Mouse (Mus musculus) kidney, embryonic 16.5 days (tissue): ENCODE measurements around the gene D1Pas1. TPM values are rescaled to one million over a fixed set of nuclear protein-coding genes. Genes with fewer than 3 reads are reported as not detected.

Experiments
- ATAC-seq: fragments of 200-750 bp; cut with Nextera tagmentation; 2 replicates; pipeline ENCODE4 v1.8.0; 2017; ENCODE audit warnings: moderate TSS enrichment; ENCODE audit not compliant: low FRiP score, low TSS enrichment
- H3K27ac ChIP-seq: fragments of 300-500 bp; sonication (generic); 2 replicates; pipeline ENCODE4 v1.5.1; 2014; ENCODE audit warnings: low read length
- H3K27me3 ChIP-seq: fragments of 300-500 bp; sonication (generic); 2 replicates; pipeline ENCODE4 v1.6.1; 2014; ENCODE audit warnings: low read length, control low read depth, mixed read lengths; ENCODE audit not compliant: insufficient read depth
- H3K36me3 ChIP-seq: fragments of 300-500 bp; sonication (generic); 2 replicates; pipeline ENCODE4 v1.6.1; 2014; ENCODE audit warnings: low read length, control low read depth, mixed read lengths; ENCODE audit not compliant: insufficient read depth
- H3K4me1 ChIP-seq: fragments of 300-500 bp; sonication (generic); 2 replicates; pipeline ENCODE4 v1.6.1; 2014; ENCODE audit warnings: low read length, control low read depth, mixed read lengths; ENCODE audit not compliant: insufficient read depth
- H3K4me2 ChIP-seq: fragments of 300-500 bp; sonication (generic); replicated peaks from 2 replicates; pipeline ENCODE4 v1.6.1; 2014; ENCODE audit warnings: low read depth, low read length
- H3K4me3 ChIP-seq: fragments of 300-500 bp; sonication (generic); 2 replicates; pipeline ENCODE4 v1.5.1; 2014; ENCODE audit warnings: mild to moderate bottlenecking, low read length
- H3K9ac ChIP-seq: fragments of 300-500 bp; sonication (generic); replicated peaks from 2 replicates; pipeline ENCODE4 v1.6.1; 2014; ENCODE audit warnings: low read length
- H3K9me3 ChIP-seq: fragments of 300-500 bp; sonication (generic); 2 replicates; pipeline ENCODE4 v1.6.1; 2016; ENCODE audit warnings: low read length, control low read depth
- WGBS: fragments of 180-500 bp; shearing (Covaris S2); extraction: QIAGEN DNeasy Blood & Tissue Kit; methylation state at CpG from one replicate; pipeline ENCODE4 v1.1.7; 2014; 5-methylcytosine and 5-hydroxymethylcytosine counted together
- polyA plus RNA-seq: library from polyadenylated mRNA; unstranded; fragments of >200 nt; fragmentation: Nextera tagmentation; extraction: Ambion mirVana; gene quantifications from 2 replicates; pipeline ENCODE4 v1.2.1, GENCODE M21; 2015

The D1Pas1 gene
- polyA plus RNA-seq, 1 experiment from 2014 or later: not detected

DNA sequence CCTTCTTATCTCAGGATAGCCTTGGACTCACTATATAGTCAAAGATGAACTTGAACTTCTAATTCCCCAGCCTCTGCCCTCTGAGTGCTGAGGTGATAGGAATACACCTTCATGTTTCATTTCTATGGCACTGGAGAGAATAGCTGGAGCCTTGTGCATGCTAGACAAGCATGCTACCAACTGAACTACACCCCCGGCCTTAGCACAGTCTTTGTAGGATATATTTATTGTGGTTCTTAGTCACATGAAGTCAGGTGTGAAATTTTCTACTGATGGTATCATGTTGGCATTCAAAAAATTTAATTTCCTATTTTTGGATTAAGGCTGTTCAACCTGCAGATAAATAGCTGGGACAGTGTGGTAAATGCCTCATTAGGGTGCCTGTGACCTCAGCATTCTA lies 33.0 kb upstream of the D1Pas1 start:
- Histone ChIP-seq H3K9me3 (no peaks in the 10 kb centered on the region), H3K27me3 (no peaks in the 10 kb centered on the region), H3K36me3 (no peaks in the 10 kb centered on the region), H3K4me2 (no peak overlapping the region), H3K27ac (no peak overlapping the region), H3K4me3 (no peak overlapping the region), H3K4me1 (no peaks in the 10 kb centered on the region), H3K9ac (no peak overlapping the region)
- WGBS: 95% methylated on average over 1 of the region's 1 CpGs
- no peak for ATAC-seq

GRCm38 (mm10) chr1:186952381-186952780 lies 14.8 kb upstream of the D1Pas1 start:
- H3K4me1 ChIP-seq: no peaks in the 10 kb centered on the region
- H3K9me3 ChIP-seq: no peaks in the 10 kb centered on the region
- no peaks in the 10 kb centered on the region for H3K27me3 ChIP-seq
- no peak for ATAC-seq
- H3K4me2 ChIP-seq: no peak overlapping the region
- H3K36me3 ChIP-seq: no peaks in the 10 kb centered on the region
- H3K27ac ChIP-seq: no peak overlapping the region
- 58% methylated on average over 4 of the region's 4 CpGs for WGBS
- H3K4me3 ChIP-seq: no peak overlapping the region
- H3K9ac ChIP-seq: no peak overlapping the region

DNA sequence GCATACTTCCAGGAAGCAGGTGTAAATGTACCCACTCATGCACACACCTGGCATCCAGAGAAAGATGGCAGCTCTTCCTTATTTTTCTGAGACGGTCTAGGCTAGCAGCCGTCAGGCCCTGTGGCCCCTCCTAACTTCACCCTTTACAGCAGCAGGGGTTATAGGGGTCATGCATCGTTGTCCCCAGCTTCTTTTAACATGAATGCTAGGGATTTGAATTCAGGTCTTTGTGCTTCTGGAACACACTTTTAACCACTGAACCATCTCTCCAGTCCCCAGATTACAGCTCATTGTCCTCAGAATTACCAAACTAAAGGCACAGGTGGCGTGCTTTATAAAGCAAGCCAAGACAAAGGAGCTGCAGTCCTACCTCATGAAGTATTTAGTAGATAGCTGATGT lies 12.6 kb upstream of the D1Pas1 start:
- Histone ChIP-seq H3K4me1 (no peaks in the 10 kb centered on the region), H3K36me3 (no peaks in the 10 kb centered on the region), H3K27me3 (no peaks in the 10 kb centered on the region), H3K9ac (no peak overlapping the region), H3K4me2 (no peak overlapping the region), H3K27ac (no peak overlapping the region), H3K9me3 (no peaks in the 10 kb centered on the region), H3K4me3 (no peak overlapping the region)
- no peak for ATAC-seq
- WGBS: 80% methylated on average over 4 of the region's 4 CpGs

DNA sequence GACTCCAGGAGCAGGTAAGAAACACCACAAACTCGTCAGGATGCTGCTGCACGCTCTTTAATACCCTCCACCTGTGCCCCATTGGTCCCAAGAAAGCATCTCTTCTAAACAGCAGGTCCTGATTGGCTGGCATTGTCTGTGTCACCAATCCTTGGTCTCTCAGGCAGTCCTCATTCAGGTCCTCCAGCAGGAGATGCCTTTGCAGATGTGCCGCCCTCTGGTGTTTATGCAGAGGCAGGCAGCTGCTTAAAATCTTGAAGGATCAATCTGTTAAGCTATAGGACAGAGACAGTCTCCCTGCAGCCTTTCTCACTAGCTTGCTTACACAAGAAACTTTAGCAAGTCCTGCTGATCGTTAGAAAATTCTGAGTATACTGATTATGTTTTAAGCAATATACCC lies 7.8 kb upstream of the D1Pas1 start:
- H3K4me3 ChIP-seq: no peak overlapping the region
- 51% methylated on average over 4 of the region's 4 CpGs for WGBS
- H3K4me2 ChIP-seq: no peak overlapping the region
- no peaks in the 10 kb centered on the region for H3K4me1 ChIP-seq
- H3K36me3 ChIP-seq: no peaks in the 10 kb centered on the region
- H3K27ac ChIP-seq: no peak overlapping the region
- ATAC-seq: no peak
- H3K9ac ChIP-seq: no peak overlapping the region
- H3K27me3 ChIP-seq: no peaks in the 10 kb centered on the region
- no peaks in the 10 kb centered on the region for H3K9me3 ChIP-seq

GRCm38 (mm10) chr1:186964143-186964875 lies 2.9 kb upstream of the D1Pas1 start:
- Histone ChIP-seq H3K9ac (no peak overlapping the region), H3K4me2 (no peak overlapping the region), H3K4me1 (no peaks in the 10 kb centered on the region), H3K9me3 (peaks cover 31% of the 10 kb centered on the region), H3K4me3 (no peak overlapping the region), H3K27ac (no peak overlapping the region), H3K36me3 (0 out of 2 replicates have a peak, but pooled peaks cover 6% of the 10 kb centered on the region), H3K27me3 (no peaks in the 10 kb centered on the region)
- 35% methylated on average over 4 of the region's 4 CpGs for WGBS
- no peak for ATAC-seq

DNA sequence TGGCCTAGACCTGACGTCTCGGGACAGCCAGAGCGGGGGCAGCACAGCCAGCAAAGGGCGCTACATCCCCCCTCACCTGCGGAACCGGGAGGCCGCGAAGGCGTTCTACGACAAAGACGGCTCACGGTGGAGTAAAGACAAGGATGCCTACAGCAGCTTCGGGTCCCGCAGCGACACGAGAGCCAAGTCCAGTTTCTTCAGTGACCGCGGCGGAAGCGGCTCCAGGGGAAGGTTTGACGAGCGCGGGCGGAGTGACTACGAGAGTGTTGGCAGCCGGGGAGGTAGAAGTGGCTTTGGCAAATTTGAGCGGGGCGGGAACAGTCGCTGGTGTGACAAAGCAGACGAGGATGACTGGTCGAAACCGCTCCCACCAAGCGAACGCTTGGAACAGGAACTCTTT lies 710 bp downstream of the D1Pas1 start:
- Histone ChIP-seq H3K4me2 (no peak overlapping the region), H3K36me3 (0 out of 2 replicates have a peak, but pooled peaks cover 6% of the 10 kb centered on the region), H3K4me3 (no peak overlapping the region), H3K9ac (no peak overlapping the region), H3K4me1 (no peaks in the 10 kb centered on the region), H3K27ac (no peak overlapping the region), H3K9me3 (peaks cover 31% of the 10 kb centered on the region), H3K27me3 (no peaks in the 10 kb centered on the region)
- 92% methylated on average over 34 of the region's 34 CpGs for WGBS
- ATAC-seq: no peak

DNA sequence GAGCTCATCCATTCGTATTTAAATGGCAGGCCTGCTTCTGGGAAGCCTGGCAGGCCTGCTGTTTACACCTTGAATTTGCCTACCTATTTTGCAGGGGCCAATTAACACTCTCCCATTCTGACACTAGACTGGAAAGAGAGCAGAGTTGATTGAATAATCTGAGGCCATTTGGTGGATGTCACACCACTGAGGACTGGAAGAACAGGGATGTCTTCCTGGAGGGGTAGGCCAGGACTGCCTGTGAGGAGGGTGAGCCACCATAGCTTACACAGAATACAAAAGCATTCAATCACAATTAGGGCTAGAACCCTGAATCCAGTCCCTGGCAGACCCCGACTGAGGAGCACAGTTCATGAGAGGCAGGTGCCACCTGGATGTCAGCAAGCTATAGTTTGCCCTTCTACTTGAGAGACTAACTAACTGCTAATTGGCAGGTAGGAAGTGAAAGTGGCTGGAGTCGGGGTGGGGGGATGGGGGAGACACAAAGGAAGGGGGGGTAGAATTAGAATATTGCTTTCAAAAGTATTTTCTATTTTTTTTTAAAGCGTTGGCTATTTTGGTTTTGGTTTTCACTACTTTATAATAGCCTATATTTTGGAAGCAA lies 9.8 kb downstream of the D1Pas1 start:
- no peak overlapping the region for H3K27ac ChIP-seq
- H3K9me3 ChIP-seq: no peaks in the 10 kb centered on the region
- WGBS: 58% methylated on average over 4 of the region's 4 CpGs

GRCm38 (mm10) chr1:186977801-186978200 lies 10.6 kb downstream of the D1Pas1 start:
- H3K4me2 ChIP-seq: no peak overlapping the region
- no peaks in the 10 kb centered on the region for H3K36me3 ChIP-seq
- H3K27ac ChIP-seq: no peak overlapping the region
- ATAC-seq: no peak
- H3K4me3 ChIP-seq: no peak overlapping the region
- H3K27me3 ChIP-seq: no peaks in the 10 kb centered on the region
- no peak overlapping the region for H3K9ac ChIP-seq
- 94% methylated on average over 2 of the region's 2 CpGs for WGBS
- H3K4me1 ChIP-seq: no peaks in the 10 kb centered on the region
- no peaks in the 10 kb centered on the region for H3K9me3 ChIP-seq

More for the DNA sequence above, 9.8 kb downstream of the D1Pas1 start:
- Histone ChIP-seq H3K9ac (no peak overlapping the region), H3K4me3 (no peak overlapping the region), H3K36me3 (no peaks in the 10 kb centered on the region), H3K4me1 (no peaks in the 10 kb centered on the region), H3K27me3 (no peaks in the 10 kb centered on the region), H3K4me2 (no peak overlapping the region)
- no peak for ATAC-seq

DNA sequence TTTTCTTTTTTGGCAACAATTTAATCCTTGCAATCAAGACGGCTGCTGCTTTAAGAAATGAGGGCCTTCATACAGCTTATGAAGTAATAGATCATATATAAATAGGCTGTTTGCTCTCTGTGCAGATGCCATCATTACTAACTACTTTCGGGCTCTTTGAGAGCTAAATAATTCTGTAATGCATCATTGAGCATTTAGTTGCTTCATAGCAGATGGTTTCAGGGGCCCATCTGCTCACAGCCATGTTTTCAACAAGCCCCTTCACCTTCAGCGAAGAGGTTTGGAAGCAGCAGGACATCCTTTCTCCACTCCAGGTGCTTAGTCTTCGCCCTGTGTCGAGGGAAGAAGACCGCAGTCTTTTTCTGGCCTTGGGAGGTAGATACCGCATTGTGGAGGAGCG lies 12.2 kb downstream of the D1Pas1 start:
- ATAC-seq: no peak
- Histone ChIP-seq H3K4me2 (no peak overlapping the region), H3K9me3 (no peaks in the 10 kb centered on the region), H3K27ac (no peak overlapping the region), H3K4me1 (no peaks in the 10 kb centered on the region), H3K27me3 (no peaks in the 10 kb centered on the region), H3K9ac (no peak overlapping the region), H3K36me3 (no peaks in the 10 kb centered on the region), H3K4me3 (no peak overlapping the region)
- WGBS: 75% methylated on average over 8 of the region's 8 CpGs

DNA sequence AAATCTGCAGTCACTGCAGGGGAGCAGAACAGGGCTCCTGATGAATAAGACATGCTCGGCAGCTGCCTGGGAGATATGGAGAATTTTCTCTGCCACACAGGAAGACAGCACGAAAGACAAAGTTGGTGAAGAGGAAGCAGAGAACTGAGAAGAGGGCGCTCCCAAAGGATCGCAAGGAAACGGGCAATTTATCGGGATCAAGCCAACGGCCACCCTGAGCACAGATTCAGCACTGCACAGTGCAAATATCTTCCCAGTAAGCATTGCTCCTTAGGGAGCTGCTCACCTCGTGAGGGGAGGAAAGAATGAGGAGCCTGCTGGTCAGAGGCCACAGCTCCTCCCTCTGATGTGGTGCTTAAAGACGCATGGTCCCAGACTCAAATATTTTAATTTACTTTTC lies 13.3 kb downstream of the D1Pas1 start:
- WGBS: 53% methylated on average over 9 of the region's 9 CpGs
- ATAC-seq: no peak
- Histone ChIP-seq H3K9me3 (no peaks in the 10 kb centered on the region), H3K4me3 (no peak overlapping the region), H3K36me3 (no peaks in the 10 kb centered on the region), H3K27ac (no peak overlapping the region), H3K4me2 (no peak overlapping the region), H3K27me3 (no peaks in the 10 kb centered on the region), H3K4me1 (no peaks in the 10 kb centered on the region), H3K9ac (no peak overlapping the region)
